Mouse (Mus musculus) megakaryocyte, embryonic 14.5 days (primary cell): ENCODE measurements around the gene Fam155a.

ENCODE experiments used
- FLI1 ChIP-seq: IDR thresholded peaks from 2 replicates; pipeline ENCODE4 v1.6.1; 2012; ENCODE audit warnings: low read length, inconsistent platforms, mixed read lengths
- GATA1 ChIP-seq: IDR thresholded peaks from 3 replicates; pipeline ENCODE4 v1.6.1; 2012; ENCODE audit warnings: mixed read lengths, low read length, inconsistent platforms, borderline replicate concordance

GRCm38 (mm10) chr8:9344136-9344535, 426.8 kb downstream of the Fam155a start:
- TF ChIP-seq GATA1 (no peak), FLI1 (no peak)
